Mouse (Mus musculus) stomach, adult 2 months (tissue): ENCODE measurements around the gene Il6ra. TPM values are rescaled to one million over a fixed set of nuclear protein-coding genes. Genes with fewer than 3 reads are reported as not detected.

Experiments used
- polyA plus RNA-seq: library from polyadenylated mRNA; depleted of rRNA; stranded (reverse); fragments of >200 nt; gene quantifications from 2 replicates; pipeline ENCODE4 v1.2.3, GENCODE M21; 2012; rRNA removed

Il6ra gene
- 2.4 and 2.6 TPM in 2 replicates for polyA plus RNA-seq

DNA sequence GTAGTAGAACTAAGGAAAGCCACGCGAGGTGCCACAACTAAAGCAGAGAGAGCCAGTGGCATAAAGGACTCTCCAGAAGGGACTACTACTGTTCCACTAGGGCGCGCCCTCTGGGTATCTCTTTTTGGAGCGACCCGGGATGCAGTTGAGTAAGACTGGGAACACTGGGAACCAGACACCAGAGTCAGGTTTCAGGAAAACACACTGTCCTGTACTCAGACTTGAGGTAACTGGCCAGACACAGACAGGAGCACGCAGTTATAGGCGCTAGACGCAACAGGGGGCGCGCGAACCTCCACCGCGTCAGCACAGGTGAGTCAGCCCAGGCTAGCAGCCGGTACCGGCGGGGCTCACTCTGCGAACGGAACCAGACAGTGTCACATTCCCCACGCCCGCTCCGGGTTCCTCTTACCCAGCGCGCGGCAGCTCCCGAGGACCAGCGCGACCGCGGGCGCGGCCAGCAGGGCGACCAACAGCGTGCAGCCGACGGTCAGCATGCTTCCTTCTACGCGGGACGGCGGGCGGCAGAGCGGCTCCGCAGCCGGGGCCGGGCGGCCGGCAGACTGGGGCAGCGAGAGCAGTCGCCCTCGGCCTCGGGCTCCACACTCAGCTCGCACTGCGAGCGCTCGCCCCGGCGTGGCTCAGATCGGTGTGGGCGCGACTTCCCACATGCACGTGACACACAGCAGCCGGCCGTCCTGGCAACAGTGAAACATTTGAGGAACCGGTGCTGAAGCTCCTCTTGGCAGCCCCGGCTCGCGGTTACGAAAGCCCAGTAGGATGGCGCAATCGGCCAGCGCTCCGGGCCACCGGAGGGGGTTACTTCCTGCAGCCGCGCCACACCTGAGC is at the start of gene Il6ra:
Gene Il6ra (minus strand): TSS at position 654 of the 849 bp plus-strand sequence.

DNA sequence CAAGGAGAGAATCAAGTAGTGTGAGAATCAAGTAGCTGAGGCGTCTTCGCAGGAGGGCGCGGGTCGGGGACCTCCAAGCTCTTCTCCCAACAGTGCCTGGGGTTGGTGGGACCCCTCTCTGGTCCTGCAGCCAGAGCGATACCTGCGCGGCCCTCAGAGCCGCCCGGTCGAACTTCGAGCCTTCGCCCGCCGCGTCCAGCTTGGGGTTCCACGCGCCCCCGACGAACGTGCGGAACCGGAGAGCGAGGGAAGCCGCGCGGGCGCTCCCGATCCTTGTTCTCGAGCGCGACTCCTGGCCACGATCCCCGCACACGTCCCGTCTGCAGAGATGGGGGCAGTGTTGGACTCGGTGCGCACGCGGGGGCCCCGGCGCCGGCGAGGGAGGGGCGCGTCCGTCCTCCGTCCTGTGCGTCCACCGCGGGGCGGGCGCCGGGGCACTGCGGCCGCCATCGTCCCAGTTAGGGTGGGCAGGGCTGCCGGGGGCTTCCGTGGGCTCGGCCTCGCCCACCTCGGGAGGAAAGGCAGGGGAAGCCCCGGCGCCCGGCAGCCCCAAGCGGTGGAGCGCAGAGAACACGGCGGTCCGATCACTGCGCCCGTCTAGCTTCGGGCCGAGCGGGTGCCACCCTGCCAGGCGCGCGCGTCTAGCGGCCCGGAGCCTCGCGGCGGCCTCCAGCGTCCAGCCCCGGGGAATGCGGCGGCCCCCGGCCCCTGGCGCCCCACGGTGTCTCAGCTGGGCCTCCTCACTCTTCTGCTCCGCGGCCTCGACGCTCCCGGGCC is 82.0 kb downstream of the Il6ra start, which contains the start of gene She:
Gene She (plus strand): TSS at position 556 of the 777 bp plus-strand sequence.

Other genes starting within 250 kb of the Il6ra start
- 16.0 and 19.1 TPM in 2 replicates for gene Adar, start 198.2 kb downstream of the Il6ra start, polyA plus RNA-seq
- gene Chrnb2, start 148.6 kb downstream of the Il6ra start, polyA plus RNA-seq, result 0.35 and 0.39 TPM in 2 replicates
- 9.3 and 16.4 TPM in 2 replicates for gene Ube2q1, start 139.6 kb downstream of the Il6ra start, polyA plus RNA-seq
- 0.52 and 0.55 TPM in 2 replicates for gene She, start 81.8 kb downstream of the Il6ra start, polyA plus RNA-seq
- 10.4 and 17.3 TPM in 2 replicates for gene Atp8b2, start 50.3 kb upstream of the Il6ra start, polyA plus RNA-seq
- gene Hax1, start 85.6 kb upstream of the Il6ra start, polyA plus RNA-seq, result 21.9 and 22.9 TPM in 2 replicates
- 7.6 and 8.7 TPM in 2 replicates for gene 4933434E20Rik, start 138.4 kb upstream of the Il6ra start, polyA plus RNA-seq
- 29.1 and 37.6 TPM in 2 replicates for gene Ubap2l, start 139.4 kb upstream of the Il6ra start, polyA plus RNA-seq
- gene Tpm3, start 159.5 kb upstream of the Il6ra start, polyA plus RNA-seq, result 39.8 and 65.3 TPM in 2 replicates
- 0.09 and 0.10 TPM in 2 replicates for gene Nup210l, start 190.9 kb upstream of the Il6ra start, polyA plus RNA-seq